Mouse (Mus musculus): ENCODE measurements at regions not wholly inside any gene's neighbourhood (a gene's known extent, or its start where the extent isn't known, plus 50 kb on each side); places are given as distances from the start of the nearest gene placed in this dataset.

- peak; percentile 45 for DNase-seq (ENCODE audit: low spot score)
Measured at GRCm38 (mm10) chr9:63896073-63896807, 125.6 kb downstream of the Smad6 start.

GRCm38 (mm10) chr9:63892235-63892971 is 129.5 kb downstream of the Smad6 start:
- no peak for DNase-seq (ENCODE audit: low spot score)

GRCm38 (mm10) chr9:63890717-63891116 is 131.1 kb downstream of the Smad6 start:
- no peak for DNase-seq (ENCODE audit: low spot score)

GRCm38 (mm10) chr9:63889570-63889969 is 131.8 kb upstream of the Smad3 start:
- DNase-seq (ENCODE audit: low spot score), result no peak

GRCm38 (mm10) chr9:63884971-63885370 is 127.2 kb upstream of the Smad3 start:
- DNase-seq (ENCODE audit: low spot score), result no peak

GRCm38 (mm10) chr9:63883738-63884520 is 126.1 kb upstream of the Smad3 start:
- no peak for DNase-seq (ENCODE audit: low spot score)

GRCm38 (mm10) chr9:63881692-63882091 is 123.9 kb upstream of the Smad3 start:
- DNase-seq (ENCODE audit: low spot score), result no peak

- DNase-seq (ENCODE audit: low spot score), result no peak
Measured at GRCm38 (mm10) chr9:63881261-63881563, 123.4 kb upstream of the Smad3 start.

- DNase-seq (ENCODE audit: low spot score), result no peak
Measured at GRCm38 (mm10) chr9:63880487-63881260, 122.9 kb upstream of the Smad3 start.

GRCm38 (mm10) chr9:63879710-63880428 is 122.1 kb upstream of the Smad3 start:
- DNase-seq (ENCODE audit: low spot score), result no peak

GRCm38 (mm10) chr9:63877864-63878263 is 120.1 kb upstream of the Smad3 start:
- no peak for DNase-seq (ENCODE audit: low spot score)

- no peak for DNase-seq (ENCODE audit: low spot score)
Measured at GRCm38 (mm10) chr9:63876886-63877285, 119.1 kb upstream of the Smad3 start.

- DNase-seq (ENCODE audit: low spot score), result no peak
Measured at GRCm38 (mm10) chr9:63876023-63876422, 118.2 kb upstream of the Smad3 start.

- DNase-seq (ENCODE audit: low spot score), result no peak
Measured at GRCm38 (mm10) chr9:63875193-63875592, 117.4 kb upstream of the Smad3 start.

GRCm38 (mm10) chr9:63864350-63864749 is 106.6 kb upstream of the Smad3 start:
- DNase-seq (ENCODE audit: low spot score), result no peak

GRCm38 (mm10) chr9:63863328-63863727 is 105.5 kb upstream of the Smad3 start:
- DNase-seq (ENCODE audit: low spot score), result no peak

- peak; percentile 38 for DNase-seq (ENCODE audit: low spot score)
Measured at GRCm38 (mm10) chr9:63862427-63862826, 104.6 kb upstream of the Smad3 start.

- DNase-seq (ENCODE audit: low spot score), result no peak
Measured at GRCm38 (mm10) chr9:63861418-63861817, 103.6 kb upstream of the Smad3 start.

GRCm38 (mm10) chr9:63860196-63860595 is 102.4 kb upstream of the Smad3 start:
- DNase-seq (ENCODE audit: low spot score), result no peak

- peak; percentile 33 for DNase-seq (ENCODE audit: low spot score)
Measured at GRCm38 (mm10) chr9:63856065-63856736, 98.4 kb upstream of the Smad3 start.

GRCm38 (mm10) chr9:63851809-63852208 is 94.0 kb upstream of the Smad3 start:
- no peak for DNase-seq (ENCODE audit: low spot score)
